Mouse (Mus musculus) hindbrain, embryonic 12.5 days (tissue): ENCODE data around the gene Rbms3. TPM values are rescaled to one million over a fixed set of nuclear protein-coding genes. Genes with fewer than 3 reads are reported as not detected.

Experiments
- ATAC-seq: fragments of 200-750 bp; cut with Nextera tagmentation; 2 replicates; pipeline ENCODE4 v1.8.0; 2017; ENCODE audit warnings: moderate TSS enrichment; ENCODE audit not compliant: low FRiP score
- H3K27ac ChIP-seq: fragments of 300-500 bp; sonication (generic); 2 replicates; pipeline ENCODE4 v1.5.1; 2016; ENCODE audit warnings: mild to moderate bottlenecking
- H3K27me3 ChIP-seq: fragments of 300-500 bp; sonication (generic); 2 replicates; pipeline ENCODE4 v1.6.1; 2016; ENCODE audit warnings: mild to moderate bottlenecking
- H3K36me3 ChIP-seq: fragments of 300-500 bp; sonication (generic); 2 replicates; pipeline ENCODE4 v1.6.1; 2016; ENCODE audit warnings: mild to moderate bottlenecking
- H3K4me1 ChIP-seq: fragments of 300-500 bp; sonication (generic); 2 replicates; pipeline ENCODE4 v1.6.1; 2016
- H3K4me2 ChIP-seq: fragments of 300-500 bp; sonication (generic); replicated peaks from 2 replicates; pipeline ENCODE4 v1.6.1; 2016; ENCODE audit warnings: mild to moderate bottlenecking
- H3K4me3 ChIP-seq: fragments of 300-500 bp; sonication (generic); 2 replicates; pipeline ENCODE4 v1.5.1; 2016; ENCODE audit warnings: mild to moderate bottlenecking
- H3K9ac ChIP-seq: fragments of 300-500 bp; sonication (generic); 2 replicates; pipeline ENCODE4 v1.6.1; 2016; ENCODE audit warnings: mild to moderate bottlenecking, moderate library complexity
- H3K9me3 ChIP-seq: fragments of 300-500 bp; sonication (generic); replicated peaks from 2 replicates; pipeline ENCODE4 v1.6.1; 2016; ENCODE audit warnings: mild to moderate bottlenecking
- WGBS: fragments of 180-500 bp; shearing (Covaris S2); methylation state at CpG from one replicate; pipeline ENCODE4 v1.1.7; 2016; 5-methylcytosine and 5-hydroxymethylcytosine counted together
- polyA plus RNA-seq: library from polyadenylated mRNA; unstranded; fragments of >200 nt; fragmentation: Nextera tagmentation; extraction: Ambion mirVana; gene quantifications from 2 replicates; pipeline ENCODE4 v1.2.1, GENCODE M21; 2016

Gene Rbms3
- polyA plus RNA-seq, 1 experiment from 2014 or later: 58.7 TPM

DNA sequence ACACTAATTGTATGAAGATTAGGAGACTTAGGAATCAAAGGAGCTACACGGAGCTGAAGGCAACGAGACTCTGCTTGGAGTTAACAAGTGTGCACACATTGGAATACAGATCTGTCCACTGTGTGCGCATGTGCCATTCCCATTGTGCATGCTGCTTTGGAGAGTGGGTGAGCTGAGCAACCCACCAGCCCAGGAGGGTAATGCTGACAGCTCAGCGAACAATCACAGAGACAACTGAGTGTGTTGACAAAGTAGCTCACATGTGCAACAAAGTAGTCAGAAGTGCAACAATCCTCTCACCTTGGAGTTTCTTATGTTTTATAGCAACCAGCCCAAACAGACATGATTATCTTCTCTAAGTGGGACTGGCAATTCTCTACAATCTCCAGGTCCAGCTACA lies 955.5 kb downstream of the Rbms3 start:
- 80% methylated on average over 4 of the region's 4 CpGs for WGBS
- Histone ChIP-seq H3K36me3 (no peaks in the 10 kb centered on the region), H3K27me3 (no peaks in the 10 kb centered on the region), H3K9me3 (no peaks in the 10 kb centered on the region), H3K4me1 (no peaks in the 10 kb centered on the region), H3K9ac (no peak overlapping the region), H3K27ac (no peak overlapping the region), H3K4me3 (no peak overlapping the region), H3K4me2 (no peak overlapping the region)
- no peak for ATAC-seq

DNA sequence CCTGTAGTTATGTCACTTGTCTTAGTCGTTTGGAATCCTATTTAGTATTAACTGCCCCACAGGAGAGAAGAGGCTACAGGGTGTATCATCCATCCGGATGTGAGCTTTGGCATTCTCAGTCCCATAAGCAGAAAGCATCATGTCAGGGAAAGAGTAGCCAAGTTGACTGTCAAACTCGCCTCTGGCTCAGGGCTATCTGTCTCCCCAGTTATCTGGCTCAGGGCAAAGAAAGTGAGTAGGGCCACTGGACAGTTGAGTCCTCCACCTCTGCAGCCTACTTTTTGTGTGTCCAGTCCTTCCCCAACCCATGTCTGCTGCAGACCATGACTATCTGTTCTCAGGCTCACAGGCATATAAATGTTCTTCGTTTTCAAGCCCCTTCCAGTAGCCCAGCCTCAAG lies 968.7 kb downstream of the Rbms3 start:
- Histone ChIP-seq H3K9me3 (no peaks in the 10 kb centered on the region), H3K4me2 (no peak overlapping the region), H3K27me3 (no peaks in the 10 kb centered on the region), H3K4me1 (no peaks in the 10 kb centered on the region), H3K4me3 (no peak overlapping the region), H3K36me3 (no peaks in the 10 kb centered on the region), H3K27ac (no peak overlapping the region), H3K9ac (no peak overlapping the region)
- ATAC-seq: no peak
- 92% methylated on average over 4 of the region's 4 CpGs for WGBS

DNA sequence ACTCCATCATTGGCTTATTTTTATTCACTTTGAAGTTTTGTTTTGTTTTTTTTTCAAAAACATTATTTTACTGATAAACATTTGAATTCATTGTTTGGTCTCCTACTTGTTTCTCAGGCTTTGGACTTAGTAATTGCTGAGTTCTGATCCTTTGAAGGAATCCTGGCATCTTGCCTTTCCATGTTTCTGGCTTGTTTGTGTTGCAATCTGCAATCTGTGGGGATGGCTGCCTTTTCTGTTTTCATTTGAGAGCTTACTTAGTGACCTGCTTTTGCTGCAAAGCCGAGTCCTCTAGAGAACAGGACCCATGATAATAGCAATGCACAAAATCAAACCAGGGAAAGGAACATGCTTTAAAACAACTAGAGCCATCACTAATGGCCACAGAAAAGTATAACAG lies 969.8 kb downstream of the Rbms3 start:
- Histone ChIP-seq H3K4me2 (no peak overlapping the region), H3K4me3 (no peak overlapping the region), H3K27me3 (no peaks in the 10 kb centered on the region), H3K9ac (no peak overlapping the region), H3K36me3 (no peaks in the 10 kb centered on the region), H3K27ac (no peak overlapping the region), H3K4me1 (no peaks in the 10 kb centered on the region), H3K9me3 (no peaks in the 10 kb centered on the region)
- WGBS: 82% methylated on average over 1 of the region's 1 CpGs
- no peak for ATAC-seq

DNA sequence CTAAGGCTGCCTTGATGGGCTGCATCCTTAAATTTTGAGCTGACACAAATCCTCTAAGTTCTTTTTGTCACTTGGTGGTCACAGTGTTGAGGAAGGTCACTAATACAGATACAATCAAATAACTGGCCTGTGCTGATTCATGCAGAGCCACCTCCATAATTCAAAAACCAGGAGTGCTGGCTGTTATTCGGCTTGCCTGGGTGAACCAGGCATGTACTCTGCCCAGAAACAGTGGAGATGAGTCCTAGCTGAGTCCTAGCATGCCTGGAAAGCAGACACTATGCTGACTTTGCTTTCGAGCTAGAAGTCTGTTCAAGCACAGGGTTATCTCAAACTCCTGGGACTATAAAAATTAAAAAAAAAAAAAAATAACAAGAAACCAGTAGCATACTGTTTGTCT lies 972.6 kb downstream of the Rbms3 start:
- Histone ChIP-seq H3K9ac (no peak overlapping the region), H3K9me3 (no peaks in the 10 kb centered on the region), H3K4me3 (no peak overlapping the region), H3K4me1 (no peaks in the 10 kb centered on the region), H3K4me2 (no peak overlapping the region), H3K27ac (no peak overlapping the region), H3K27me3 (no peaks in the 10 kb centered on the region), H3K36me3 (no peaks in the 10 kb centered on the region)
- WGBS: 88% methylated on average over 2 of the region's 2 CpGs
- ATAC-seq: no peak

DNA sequence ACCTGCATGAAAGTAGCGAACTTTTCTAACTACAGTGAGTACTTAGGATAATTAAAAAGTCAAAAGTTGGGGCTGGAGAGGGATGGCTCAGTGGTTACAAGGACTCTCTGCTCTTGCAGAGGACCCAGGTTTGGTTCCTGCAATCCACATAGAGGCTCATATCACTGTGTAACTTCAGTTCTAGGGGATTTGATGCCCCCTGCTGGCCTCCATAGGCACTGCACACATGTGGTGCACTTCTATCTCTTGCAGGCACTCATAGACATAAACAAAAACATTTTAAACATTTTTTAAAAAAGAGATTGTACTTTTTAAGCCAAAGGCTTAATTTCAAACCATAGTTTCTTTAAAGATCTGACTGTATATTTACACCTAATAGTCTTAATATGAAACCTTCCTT lies 978.3 kb downstream of the Rbms3 start:
- Histone ChIP-seq H3K4me3 (no peak overlapping the region), H3K4me1 (no peaks in the 10 kb centered on the region), H3K27ac (no peak overlapping the region), H3K4me2 (no peak overlapping the region), H3K9ac (no peak overlapping the region), H3K36me3 (no peaks in the 10 kb centered on the region), H3K9me3 (no peaks in the 10 kb centered on the region), H3K27me3 (no peaks in the 10 kb centered on the region)
- 87% methylated on average over 1 of the region's 1 CpGs for WGBS
- no peak for ATAC-seq

DNA sequence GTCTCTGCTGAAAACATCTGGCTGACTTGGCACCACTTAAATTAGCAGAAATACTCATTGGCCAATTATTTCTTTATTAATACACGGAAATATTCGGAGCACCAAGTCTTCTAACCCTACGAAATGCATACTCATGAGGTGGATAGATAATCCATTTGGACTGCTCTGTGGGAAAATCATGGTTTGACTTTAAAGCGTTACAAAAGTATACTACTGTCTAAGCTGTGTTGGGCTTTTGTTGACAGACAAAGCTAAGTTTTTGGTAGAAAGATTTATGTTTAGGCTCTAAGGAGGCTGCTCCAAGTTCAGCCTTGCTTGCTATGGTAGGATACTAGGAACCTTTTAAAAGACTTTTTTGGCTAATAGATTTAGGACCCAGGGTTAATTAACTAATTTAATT lies 979.8 kb downstream of the Rbms3 start:
- H3K27ac ChIP-seq: no peak overlapping the region
- no peak overlapping the region for H3K4me3 ChIP-seq
- H3K9me3 ChIP-seq: no peaks in the 10 kb centered on the region
- no peaks in the 10 kb centered on the region for H3K36me3 ChIP-seq
- H3K9ac ChIP-seq: no peak overlapping the region
- H3K4me1 ChIP-seq: no peaks in the 10 kb centered on the region
- WGBS: 79% methylated on average over 4 of the region's 4 CpGs
- no peaks in the 10 kb centered on the region for H3K27me3 ChIP-seq
- no peak overlapping the region for H3K4me2 ChIP-seq
- ATAC-seq: no peak

DNA sequence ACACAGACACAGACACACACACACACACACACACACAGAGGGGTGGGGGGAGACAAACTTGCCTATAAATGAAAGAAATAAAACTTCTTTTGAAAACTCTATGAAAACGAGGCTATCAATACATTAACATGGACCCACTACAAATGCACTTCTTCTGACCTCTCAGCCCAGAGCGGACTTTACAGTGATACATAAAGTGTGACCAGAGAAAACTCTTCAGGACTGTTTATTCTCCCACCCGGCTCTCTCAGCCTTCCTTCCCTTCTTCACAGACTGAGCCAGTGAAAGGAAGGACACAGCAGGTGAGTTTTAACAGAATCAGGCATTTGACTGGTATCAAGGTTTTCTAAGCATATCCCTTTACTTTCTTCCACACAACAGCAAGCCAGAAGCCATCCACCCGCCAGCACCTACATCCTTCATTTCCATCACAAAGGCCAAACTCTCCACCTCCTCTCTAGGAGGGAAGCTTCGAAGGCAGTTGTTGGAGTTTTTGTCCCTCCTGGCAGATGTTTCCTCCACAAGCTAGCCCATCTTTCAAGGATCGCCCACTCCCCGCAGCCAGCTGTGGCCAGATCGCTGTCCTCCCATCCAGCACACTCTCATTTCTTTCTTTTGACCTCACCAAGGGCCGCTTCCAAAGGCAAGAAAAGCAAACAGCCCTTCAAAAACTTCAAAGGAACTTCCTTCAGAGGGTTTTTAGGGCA lies 980.5 kb downstream of the Rbms3 start:
- Histone ChIP-seq H3K9ac (no peak overlapping the region), H3K27me3 (no peaks in the 10 kb centered on the region), H3K4me1 (no peaks in the 10 kb centered on the region), H3K4me2 (no peak overlapping the region), H3K9me3 (no peaks in the 10 kb centered on the region), H3K4me3 (no peak overlapping the region), H3K27ac (no peak overlapping the region), H3K36me3 (no peaks in the 10 kb centered on the region)
- ATAC-seq: no peak
- WGBS: 11% methylated on average over 9 of the region's 9 CpGs

DNA sequence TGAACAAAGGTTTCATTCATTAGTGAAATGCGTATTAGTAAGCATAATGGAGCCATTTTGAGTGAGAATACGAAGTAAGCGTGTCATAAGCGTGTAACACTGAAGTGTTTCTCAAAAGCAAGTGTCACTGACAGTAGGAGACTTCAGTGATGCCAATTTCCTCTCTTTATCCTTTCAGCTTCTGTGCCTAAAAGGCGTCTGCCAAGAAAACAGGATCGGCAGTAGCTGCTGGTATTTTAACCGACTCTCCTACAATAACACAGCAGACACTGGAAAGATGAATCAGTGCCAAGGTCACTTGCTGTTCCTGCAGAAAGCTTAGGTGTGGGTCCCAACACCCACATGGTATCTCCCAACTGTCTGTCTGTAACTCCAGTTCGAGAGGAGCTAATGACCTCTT lies 985.1 kb downstream of the Rbms3 start:
- Histone ChIP-seq H3K9me3 (no peaks in the 10 kb centered on the region), H3K4me3 (no peak overlapping the region), H3K36me3 (no peaks in the 10 kb centered on the region), H3K27ac (no peak overlapping the region), H3K27me3 (no peaks in the 10 kb centered on the region), H3K4me2 (no peak overlapping the region), H3K4me1 (no peaks in the 10 kb centered on the region), H3K9ac (no peak overlapping the region)
- ATAC-seq: no peak
- WGBS: 58% methylated on average over 8 of the region's 8 CpGs

DNA sequence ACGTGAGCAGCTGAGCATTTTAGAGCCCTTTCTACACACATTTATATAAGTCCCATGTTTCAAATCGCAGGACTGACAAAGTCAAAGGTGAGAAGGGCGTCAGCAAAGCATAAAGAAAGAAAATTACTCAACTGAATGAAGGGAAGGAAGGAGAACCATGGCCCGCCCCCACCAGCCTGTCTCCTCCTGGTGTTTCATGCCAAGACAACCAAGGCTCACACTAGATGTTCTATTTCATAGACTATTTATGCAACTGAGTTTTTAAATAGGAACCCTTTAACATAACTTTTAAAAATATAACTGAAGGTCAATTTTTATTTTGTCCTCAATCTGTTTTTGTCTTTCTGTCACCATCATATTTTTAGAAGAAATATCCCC lies 989.4 kb downstream of the Rbms3 start:
- H3K9ac ChIP-seq: no peak overlapping the region
- H3K9me3 ChIP-seq: no peaks in the 10 kb centered on the region
- no peak overlapping the region for H3K4me3 ChIP-seq
- no peaks in the 10 kb centered on the region for H3K4me1 ChIP-seq
- no peaks in the 10 kb centered on the region for H3K27me3 ChIP-seq
- no peak overlapping the region for H3K27ac ChIP-seq
- H3K4me2 ChIP-seq: no peak overlapping the region
- ATAC-seq: no peak
- WGBS: 70% methylated on average over 4 of the region's 4 CpGs
- H3K36me3 ChIP-seq: no peaks in the 10 kb centered on the region

DNA sequence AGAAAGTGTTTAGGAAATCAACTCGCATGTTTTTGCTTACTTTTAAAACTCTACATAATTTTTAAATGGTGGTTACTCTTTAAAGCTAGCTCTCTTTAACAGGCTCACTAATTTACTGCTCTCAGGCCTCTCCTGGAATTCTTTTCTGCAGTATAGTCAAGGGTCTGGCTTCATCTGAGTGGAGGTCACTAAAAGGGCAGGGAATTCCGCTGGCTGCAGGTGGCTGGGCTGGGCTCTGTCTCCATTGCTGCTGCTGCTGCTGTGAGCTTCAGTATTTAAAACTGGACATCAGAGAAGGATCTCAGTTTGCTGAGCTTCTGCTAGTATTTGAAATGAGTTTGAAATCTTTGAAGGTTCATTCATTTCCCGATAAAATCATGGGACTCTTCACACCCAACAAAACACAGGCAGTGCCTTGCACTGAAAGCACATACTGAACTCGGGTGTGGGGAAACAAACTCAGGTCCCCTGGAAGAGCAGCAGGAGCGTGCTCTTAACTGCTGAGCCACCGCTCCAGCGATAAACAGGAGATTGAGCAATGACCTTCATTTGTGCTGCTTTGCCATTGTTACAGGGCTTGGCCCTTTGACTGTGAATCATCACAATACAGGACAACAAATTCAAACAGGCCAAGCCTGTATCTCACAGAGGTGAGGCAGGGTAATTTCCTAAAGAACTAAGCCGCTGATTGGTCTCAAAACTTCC lies 990.0 kb downstream of the Rbms3 start:
- Histone ChIP-seq H3K4me3 (no peak overlapping the region), H3K27ac (no peak overlapping the region), H3K9ac (no peak overlapping the region), H3K36me3 (no peaks in the 10 kb centered on the region), H3K27me3 (no peaks in the 10 kb centered on the region), H3K9me3 (no peaks in the 10 kb centered on the region), H3K4me1 (no peaks in the 10 kb centered on the region), H3K4me2 (no peak overlapping the region)
- no peak for ATAC-seq
- 58% methylated on average over 8 of the region's 8 CpGs for WGBS

DNA sequence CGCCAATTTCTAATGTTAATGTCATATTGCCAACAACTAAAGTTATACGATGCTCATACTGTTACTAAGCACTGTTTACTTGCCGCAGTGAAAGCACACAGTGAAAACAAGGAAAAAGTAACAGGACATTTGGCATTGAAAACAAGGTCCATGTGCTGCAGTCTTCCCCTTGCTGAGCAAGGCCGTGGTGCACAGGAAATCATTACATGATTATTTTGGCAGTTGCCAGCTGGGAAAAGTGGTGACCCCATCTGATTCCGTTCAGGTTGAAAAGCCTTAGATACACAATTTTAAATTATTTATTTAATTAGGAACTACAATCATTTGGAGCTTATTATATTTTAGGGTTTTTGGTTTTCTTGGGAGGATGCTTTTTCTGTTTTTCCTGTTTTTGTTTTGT lies 995.9 kb downstream of the Rbms3 start:
- Histone ChIP-seq H3K27me3 (no peaks in the 10 kb centered on the region), H3K36me3 (no peaks in the 10 kb centered on the region), H3K4me2 (no peak overlapping the region), H3K9me3 (0 out of 2 replicates have a peak, but pooled peaks cover 4% of the 10 kb centered on the region), H3K4me1 (no peaks in the 10 kb centered on the region), H3K27ac (no peak overlapping the region), H3K4me3 (no peak overlapping the region), H3K9ac (no peak overlapping the region)
- 82% methylated on average over 5 of the region's 5 CpGs for WGBS
- ATAC-seq: no peak

DNA sequence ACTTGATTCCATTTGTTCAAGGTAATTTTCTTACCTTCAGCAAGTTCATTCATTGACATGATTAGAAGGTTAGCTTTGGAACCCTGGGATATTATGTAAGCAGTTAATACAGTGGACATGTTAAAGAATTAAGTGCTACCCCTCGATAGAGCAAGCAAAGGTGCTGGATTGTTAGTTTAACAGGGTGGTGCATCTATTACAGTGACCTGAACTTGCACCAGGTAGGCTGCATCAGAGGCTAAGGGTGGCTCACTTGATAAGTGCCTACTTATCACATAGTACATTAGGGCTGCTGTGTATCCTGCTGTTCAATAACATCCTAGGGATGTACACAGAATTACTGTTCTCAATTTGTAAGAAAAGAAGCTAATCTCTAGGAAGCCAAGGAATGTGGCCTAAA lies 996.6 kb downstream of the Rbms3 start:
- Histone ChIP-seq H3K4me1 (no peaks in the 10 kb centered on the region), H3K9ac (no peak overlapping the region), H3K4me3 (no peak overlapping the region), H3K27ac (no peak overlapping the region), H3K27me3 (no peaks in the 10 kb centered on the region), H3K4me2 (no peak overlapping the region), H3K9me3 (0 out of 2 replicates have a peak, but pooled peaks cover 4% of the 10 kb centered on the region), H3K36me3 (no peaks in the 10 kb centered on the region)
- no peak for ATAC-seq
- 90% methylated on average over 1 of the region's 1 CpGs for WGBS

DNA sequence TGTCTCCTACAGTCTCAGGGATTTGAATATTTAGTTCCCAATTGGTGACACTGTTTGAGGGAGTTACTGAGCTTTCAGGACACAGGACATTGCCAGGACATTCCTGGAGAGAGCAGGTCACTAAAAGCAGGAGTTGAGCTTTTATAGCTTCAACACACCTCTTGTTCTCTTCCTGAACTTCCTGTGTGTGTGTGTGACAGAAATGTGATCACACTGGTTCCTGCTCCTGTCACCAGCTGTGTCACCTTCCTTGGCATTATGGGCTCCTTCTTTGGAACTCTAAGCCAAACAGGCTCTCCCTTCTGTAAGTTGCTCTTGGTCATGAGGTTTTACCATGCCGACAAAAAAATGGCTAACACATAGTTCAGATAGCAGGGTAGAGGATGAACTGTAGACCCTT lies 997.9 kb downstream of the Rbms3 start:
- Histone ChIP-seq H3K36me3 (no peaks in the 10 kb centered on the region), H3K9me3 (0 out of 2 replicates have a peak, but pooled peaks cover 4% of the 10 kb centered on the region), H3K27ac (no peak overlapping the region), H3K4me1 (no peaks in the 10 kb centered on the region), H3K9ac (no peak overlapping the region), H3K4me2 (no peak overlapping the region), H3K27me3 (no peaks in the 10 kb centered on the region), H3K4me3 (no peak overlapping the region)
- ATAC-seq: no peak
- 97% methylated on average over 1 of the region's 1 CpGs for WGBS
